Mouse (Mus musculus): Measurements from ENCODE around the gene Slc7a6. TPM values are rescaled to one million over a fixed set of nuclear protein-coding genes. Genes with fewer than 3 reads are reported as not detected.

The Slc7a6 gene
- polyA plus RNA-seq, 2 experiments, result 3.8 to 8.2 TPM

- no peak for ATAC-seq (ENCODE audit: insufficient read depth)
- WGBS (ENCODE audit: insufficient replicate concordance), result 64% methylated on average over 2 of the region's 2 CpGs
Measured at GRCm38 (mm10) chr8:106178428-106178827, 9.8 kb downstream of the Slc7a6 start.

GRCm38 (mm10) chr8:106185628-106186270 lies 17.1 kb downstream of the Slc7a6 start:
- H3K27ac ChIP-seq, result no peak overlapping the region
- H3K9ac ChIP-seq (replicated peaks), result no peak overlapping the region
- DNase-seq (ENCODE audit: low read depth in 3 of 3, low spot score in 3 of 3), result no peak
- no peaks in the 10 kb centered on the region for H3K27me3 ChIP-seq (ENCODE audit: control insufficient read depth, insufficient read depth, low read length)
- H3K4me3 ChIP-seq (ENCODE audit: insufficient read depth in 1 of 2, low read depth in 2 of 2, low read length in 2 of 2), result no peak overlapping the region
- no peaks in the 10 kb centered on the region for H3K4me1 ChIP-seq (replicated peaks; ENCODE audit: control insufficient read depth in 2 of 2, insufficient read depth in 2 of 2, low read length in 1 of 2)
- H3K36me3 ChIP-seq (replicated peaks; ENCODE audit: control insufficient read depth, insufficient read depth, low read depth), result no peaks in the 10 kb centered on the region
- no peak for ATAC-seq (ENCODE audit: insufficient read depth)
- no peak overlapping the region for H3K4me2 ChIP-seq (ENCODE audit: low read depth)
- TF ChIP-seq EP300 (IDR thresholded peaks at IDR 0.05; ENCODE audit: low read depth) (no peak), CTCF (IDR thresholded peaks at IDR 0.05; ENCODE audit: low read depth) (no peak)
- WGBS (ENCODE audit: insufficient replicate concordance), result 73% methylated on average over 8 of the region's 8 CpGs
- no peaks in the 10 kb centered on the region for H3K9me3 ChIP-seq (ENCODE audit: control insufficient read depth, low read length)

More at GRCm38 (mm10) chr8:106178428-106178827, 9.8 kb downstream of the Slc7a6 start:
- TF ChIP-seq CTCF (IDR thresholded peaks at IDR 0.05; ENCODE audit: low read depth), result no peak
- TF ChIP-seq EP300 (IDR thresholded peaks at IDR 0.05; ENCODE audit: low read depth), result no peak
- H3K4me2 ChIP-seq (ENCODE audit: low read depth), result no peak overlapping the region
- H3K36me3 ChIP-seq (replicated peaks; ENCODE audit: control insufficient read depth, insufficient read depth, low read depth), result no peaks in the 10 kb centered on the region
- H3K9ac ChIP-seq (replicated peaks), result no peak overlapping the region
- no peaks in the 10 kb centered on the region for H3K9me3 ChIP-seq (ENCODE audit: control insufficient read depth, low read length)
- DNase-seq (ENCODE audit: low read depth in 3 of 3, low spot score in 3 of 3), result no peak
- H3K4me1 ChIP-seq (replicated peaks; ENCODE audit: control insufficient read depth in 2 of 2, insufficient read depth in 2 of 2, low read length in 1 of 2), result peaks cover 0 to 6% of the 10 kb centered on the region in 2 experiments; a peak in 2 of 4 replicates
- H3K4me3 ChIP-seq (ENCODE audit: insufficient read depth in 1 of 2, low read depth in 2 of 2, low read length in 2 of 2), result no peak overlapping the region
- H3K27ac ChIP-seq, result no peak overlapping the region
- no peaks in the 10 kb centered on the region for H3K27me3 ChIP-seq (ENCODE audit: control insufficient read depth, insufficient read depth, low read length)

DNA sequence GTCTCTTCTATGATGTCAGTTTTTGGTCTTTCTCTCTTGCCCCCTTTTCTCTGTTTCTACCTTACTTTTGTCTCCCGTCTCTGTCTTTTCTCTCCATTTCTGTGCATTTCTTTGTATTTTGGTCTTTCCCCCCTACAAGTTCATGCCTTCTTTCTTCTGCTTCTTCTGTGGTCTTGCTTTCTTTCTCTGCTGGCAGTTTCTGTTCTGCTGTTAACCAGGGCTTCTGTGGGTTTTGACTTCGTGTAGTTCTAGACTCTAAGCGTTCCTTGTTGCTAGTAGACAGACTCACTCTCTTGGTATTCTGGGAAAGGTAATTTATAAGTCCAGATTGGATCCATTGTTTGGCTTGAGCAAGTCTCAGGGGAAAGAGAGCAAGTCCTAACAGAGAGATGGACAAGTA lies 17.7 kb downstream of the Slc7a6 start:
- Histone ChIP-seq H3K9ac (replicated peaks) (no peak overlapping the region), H3K4me3 (ENCODE audit: insufficient read depth in 1 of 2, low read depth in 2 of 2, low read length in 2 of 2) (no peak overlapping the region), H3K9me3 (ENCODE audit: control insufficient read depth, low read length) (no peaks in the 10 kb centered on the region), H3K4me2 (ENCODE audit: low read depth) (no peak overlapping the region), H3K27me3 (ENCODE audit: control insufficient read depth, insufficient read depth, low read length) (no peaks in the 10 kb centered on the region), H3K27ac (no peak overlapping the region), H3K36me3 (replicated peaks; ENCODE audit: control insufficient read depth, insufficient read depth, low read depth) (no peaks in the 10 kb centered on the region), H3K4me1 (replicated peaks; ENCODE audit: control insufficient read depth in 2 of 2, insufficient read depth in 2 of 2, low read length in 1 of 2) (no peaks in the 10 kb centered on the region)
- WGBS (ENCODE audit: insufficient replicate concordance), result 74% methylated on average over 3 of the region's 3 CpGs
- TF ChIP-seq CTCF (IDR thresholded peaks at IDR 0.05; ENCODE audit: low read depth), result no peak
- TF ChIP-seq EP300 (IDR thresholded peaks at IDR 0.05; ENCODE audit: low read depth), result no peak
- DNase-seq (ENCODE audit: low read depth in 3 of 3, low spot score in 3 of 3), result no peak
- ATAC-seq (ENCODE audit: insufficient read depth), result no peak

DNA sequence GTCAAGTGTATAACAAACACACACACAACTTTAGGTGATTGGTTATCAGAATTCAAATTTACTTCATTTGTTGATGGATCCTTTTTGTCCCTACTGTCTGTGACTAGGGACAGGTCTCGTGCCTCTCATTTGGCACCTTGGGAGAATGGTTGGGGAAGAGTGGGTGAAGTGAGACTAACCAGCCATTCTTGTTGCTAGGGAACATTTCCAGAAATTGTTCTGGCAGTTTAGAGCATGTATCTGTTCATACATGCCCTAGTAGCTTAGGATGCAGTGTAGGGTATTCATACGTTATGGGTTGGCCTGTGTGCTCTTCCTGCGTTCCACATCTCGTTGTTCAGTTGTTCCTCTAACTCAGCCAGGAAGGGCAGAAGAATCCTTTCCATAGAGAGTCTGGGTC lies 20.5 kb downstream of the Slc7a6 start:
- H3K4me2 ChIP-seq (ENCODE audit: low read depth), result no peak overlapping the region
- no peak overlapping the region for H3K27ac ChIP-seq
- WGBS (ENCODE audit: insufficient replicate concordance), result 87% methylated on average over 4 of the region's 4 CpGs
- DNase-seq (ENCODE audit: low read depth in 3 of 3, low spot score in 3 of 3) (no peak), ATAC-seq (ENCODE audit: insufficient read depth) (no peak)
- no peak for TF ChIP-seq EP300 (IDR thresholded peaks at IDR 0.05; ENCODE audit: low read depth)
- no peak for TF ChIP-seq CTCF (IDR thresholded peaks at IDR 0.05; ENCODE audit: low read depth)
- H3K4me3 ChIP-seq (ENCODE audit: insufficient read depth in 1 of 2, low read depth in 2 of 2, low read length in 2 of 2), result no peak overlapping the region
- H3K27me3 ChIP-seq (ENCODE audit: control insufficient read depth, insufficient read depth, low read length), result no peaks in the 10 kb centered on the region
- H3K9ac ChIP-seq (replicated peaks), result no peak overlapping the region
- H3K9me3 ChIP-seq (ENCODE audit: control insufficient read depth, low read length), result no peaks in the 10 kb centered on the region
- peaks cover 5 to 7% of the 10 kb centered on the region in 2 experiments; a peak in 3 of 4 replicates for H3K4me1 ChIP-seq (replicated peaks; ENCODE audit: control insufficient read depth in 2 of 2, insufficient read depth in 2 of 2, low read length in 1 of 2)
- H3K36me3 ChIP-seq (replicated peaks; ENCODE audit: control insufficient read depth, insufficient read depth, low read depth), result no peaks in the 10 kb centered on the region

GRCm38 (mm10) chr8:106191639-106192038 lies 23.0 kb downstream of the Slc7a6 start:
- DNase-seq (ENCODE audit: low read depth in 3 of 3, low spot score in 3 of 3) (peak in 2 of 3 experiments; percentile 32 to 43), ATAC-seq (ENCODE audit: insufficient read depth) (peak; percentile 56; the same call in 1 of the 2 replicates)
- no peaks in the 10 kb centered on the region for H3K9me3 ChIP-seq (ENCODE audit: control insufficient read depth, low read length)
- H3K27me3 ChIP-seq (ENCODE audit: control insufficient read depth, insufficient read depth, low read length), result no peaks in the 10 kb centered on the region
- H3K4me2 ChIP-seq (ENCODE audit: low read depth), result no peak overlapping the region
- no peak overlapping the region for H3K9ac ChIP-seq (replicated peaks)
- H3K4me1 ChIP-seq (replicated peaks; ENCODE audit: control insufficient read depth in 2 of 2, insufficient read depth in 2 of 2, low read length in 1 of 2), result peaks cover 5 to 7% of the 10 kb centered on the region in 2 experiments; a peak in 3 of 4 replicates
- no peak overlapping the region for H3K27ac ChIP-seq
- WGBS (ENCODE audit: insufficient replicate concordance), result 13% methylated on average over 5 of the region's 5 CpGs
- H3K4me3 ChIP-seq (ENCODE audit: insufficient read depth in 1 of 2, low read depth in 2 of 2, low read length in 2 of 2), result no peak overlapping the region
- no peaks in the 10 kb centered on the region for H3K36me3 ChIP-seq (replicated peaks; ENCODE audit: control insufficient read depth, insufficient read depth, low read depth)
- TF ChIP-seq EP300 (IDR thresholded peaks at IDR 0.05; ENCODE audit: low read depth) (peak; percentile 17; the same call in 1 of the 2 replicates), CTCF (IDR thresholded peaks at IDR 0.05; ENCODE audit: low read depth) (no peak)

Measured in liver, embryonic 14.5 days (tissue).